Mouse (Mus musculus): ENCODE measurements around the gene Rbm47. TPM values are rescaled to one million over a fixed set of nuclear protein-coding genes. Genes with fewer than 3 reads are reported as not detected.

Gene Rbm47
- polyA plus RNA-seq, 1 experiment from 2014 or later, result 7.3 TPM

DNA sequence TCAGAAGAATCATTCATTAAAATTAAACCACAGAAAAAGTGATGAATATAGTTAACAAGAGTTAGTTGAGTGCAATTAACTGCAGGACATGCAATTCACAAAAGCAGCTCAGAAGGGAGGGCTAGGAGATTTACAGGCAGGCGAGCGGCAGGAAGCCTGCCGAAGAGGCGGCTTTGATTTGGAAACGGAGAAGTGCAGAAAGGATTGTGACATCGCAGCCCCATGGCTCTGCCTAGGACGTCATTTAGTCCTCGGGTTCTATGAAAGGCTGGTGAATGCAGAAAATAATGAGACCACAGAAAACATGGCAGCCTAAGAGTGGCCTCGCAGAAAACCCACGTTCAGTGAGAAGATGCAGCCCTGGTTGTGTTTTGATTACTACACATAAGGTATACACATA, 34.3 kb downstream of the Rbm47 start:
- H3K4me3 ChIP-seq (replicated peaks; ENCODE audit: low read length), result no peak overlapping the region
- H3K36me3 ChIP-seq (replicated peaks; ENCODE audit: control insufficient read depth, insufficient read depth), result no peaks in the 10 kb centered on the region
- 23% methylated on average over 10 of the region's 10 CpGs for WGBS
- H3K4me1 ChIP-seq (replicated peaks; ENCODE audit: control insufficient read depth, insufficient read depth, low read length), result no peaks in the 10 kb centered on the region
- H3K27ac ChIP-seq, result no peak overlapping the region
- no peak overlapping the region for H3K9ac ChIP-seq
- H3K9me3 ChIP-seq (ENCODE audit: control insufficient read depth, low read length), result no peaks in the 10 kb centered on the region
- DNase-seq (ENCODE audit: low spot score), result no peak
- H3K4me2 ChIP-seq (replicated peaks), result no peak overlapping the region
- no peaks in the 10 kb centered on the region for H3K27me3 ChIP-seq (ENCODE audit: control insufficient read depth, insufficient read depth, low read length)
- no peak for ATAC-seq (ENCODE audit: low FRiP score)

DNA sequence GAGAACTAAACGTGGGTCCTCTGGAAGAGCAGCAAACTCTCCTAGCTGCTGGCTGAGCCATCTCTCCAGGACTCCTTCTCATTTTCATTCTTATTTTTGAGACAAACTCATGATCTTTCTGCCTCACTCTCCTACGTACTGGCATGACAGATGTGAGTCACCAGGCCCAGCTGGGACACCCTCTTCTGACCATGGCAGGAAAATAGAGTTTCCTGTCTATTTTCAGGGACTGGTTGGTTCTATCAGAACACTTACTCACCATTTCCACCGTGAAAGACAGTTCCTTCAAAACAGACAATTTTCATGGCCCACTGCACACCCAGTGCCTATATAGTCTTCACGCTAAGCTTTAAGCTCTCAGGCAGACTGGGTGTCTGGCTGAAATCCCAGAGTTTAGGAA, 35.7 kb downstream of the Rbm47 start:
- 49% methylated on average over 4 of the region's 4 CpGs for WGBS

DNA sequence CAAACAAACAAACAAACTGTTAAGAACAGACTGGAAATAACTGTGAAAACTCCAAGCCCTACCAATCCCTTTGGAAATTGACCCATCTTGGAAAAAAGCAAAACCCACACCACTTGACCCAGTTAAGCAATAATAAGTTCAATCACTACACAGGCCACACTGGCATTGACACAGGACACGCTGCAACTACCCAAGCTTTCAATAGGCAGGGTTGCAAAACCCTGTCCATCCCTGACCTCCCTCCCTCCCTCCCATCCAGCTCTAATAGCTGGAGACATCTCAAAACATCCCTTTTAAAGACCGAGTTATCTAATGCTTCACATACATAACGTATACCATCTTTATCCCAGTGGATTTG, 37.1 kb downstream of the Rbm47 start:
- no peaks in the 10 kb centered on the region for H3K4me1 ChIP-seq (replicated peaks; ENCODE audit: control insufficient read depth, insufficient read depth, low read length)
- no peak overlapping the region for H3K4me2 ChIP-seq (replicated peaks)
- 73% methylated on average over 3 of the region's 3 CpGs for WGBS
- no peak overlapping the region for H3K4me3 ChIP-seq (replicated peaks; ENCODE audit: low read length)
- H3K9me3 ChIP-seq (ENCODE audit: control insufficient read depth, low read length), result no peaks in the 10 kb centered on the region
- no peaks in the 10 kb centered on the region for H3K27me3 ChIP-seq (ENCODE audit: control insufficient read depth, insufficient read depth, low read length)
- H3K36me3 ChIP-seq (replicated peaks; ENCODE audit: control insufficient read depth, insufficient read depth), result no peaks in the 10 kb centered on the region
- DNase-seq (ENCODE audit: low spot score) (no peak), ATAC-seq (ENCODE audit: low FRiP score) (no peak)
- no peak overlapping the region for H3K27ac ChIP-seq
- no peak overlapping the region for H3K9ac ChIP-seq

More for the DNA sequence above, 35.7 kb downstream of the Rbm47 start:
- Histone ChIP-seq H3K4me2 (replicated peaks) (no peak overlapping the region), H3K27ac (no peak overlapping the region), H3K9ac (no peak overlapping the region), H3K9me3 (ENCODE audit: control insufficient read depth, low read length) (no peaks in the 10 kb centered on the region), H3K27me3 (ENCODE audit: control insufficient read depth, insufficient read depth, low read length) (no peaks in the 10 kb centered on the region), H3K4me3 (replicated peaks; ENCODE audit: low read length) (no peak overlapping the region), H3K4me1 (replicated peaks; ENCODE audit: control insufficient read depth, insufficient read depth, low read length) (no peaks in the 10 kb centered on the region), H3K36me3 (replicated peaks; ENCODE audit: control insufficient read depth, insufficient read depth) (no peaks in the 10 kb centered on the region)
- ATAC-seq (ENCODE audit: low FRiP score) (no peak), DNase-seq (ENCODE audit: low spot score) (no peak)

DNA sequence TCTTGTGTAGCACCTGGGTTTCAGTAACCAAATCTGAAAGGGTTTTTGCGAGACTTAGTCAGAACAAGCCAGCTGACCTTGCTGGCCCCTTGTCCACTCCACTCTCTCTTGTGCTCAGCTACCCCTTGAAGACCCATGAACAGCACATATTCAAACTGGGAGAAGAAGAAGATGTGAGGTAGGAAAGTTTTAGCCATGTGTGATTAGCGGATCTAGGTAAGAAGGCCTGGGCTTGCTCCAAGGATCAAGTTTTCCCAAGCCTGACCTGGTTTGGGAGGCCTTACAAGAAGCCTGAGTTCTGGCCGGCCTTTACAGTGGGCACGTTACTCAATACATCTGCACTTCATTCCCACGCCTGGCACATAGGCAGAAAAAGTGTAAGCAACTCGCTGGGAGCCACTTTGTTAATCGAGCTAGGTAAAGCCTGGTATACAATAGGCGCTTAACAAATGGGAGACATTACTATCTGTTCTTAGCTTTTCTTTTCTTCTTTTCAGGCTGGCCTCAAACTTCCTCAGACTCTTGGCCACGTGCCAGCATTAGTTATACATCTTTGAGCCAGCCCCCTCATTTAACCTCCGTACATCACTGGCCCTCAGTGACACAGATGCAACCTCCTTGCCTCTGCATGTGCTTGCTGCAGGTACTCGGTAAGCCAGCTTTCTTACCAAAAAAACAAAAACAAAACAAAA, 37.6 kb downstream of the Rbm47 start:
- no peak for ATAC-seq (ENCODE audit: low FRiP score)
- Histone ChIP-seq H3K36me3 (replicated peaks; ENCODE audit: control insufficient read depth, insufficient read depth) (no peaks in the 10 kb centered on the region), H3K4me2 (replicated peaks) (no peak overlapping the region), H3K9me3 (ENCODE audit: control insufficient read depth, low read length) (no peaks in the 10 kb centered on the region), H3K27me3 (ENCODE audit: control insufficient read depth, insufficient read depth, low read length) (no peaks in the 10 kb centered on the region), H3K27ac (no peak overlapping the region), H3K4me1 (replicated peaks; ENCODE audit: control insufficient read depth, insufficient read depth, low read length) (no peaks in the 10 kb centered on the region), H3K4me3 (replicated peaks; ENCODE audit: low read length) (no peak overlapping the region), H3K9ac (no peak overlapping the region)
- WGBS, result 66% methylated on average over 11 of the region's 11 CpGs
- DNase-seq (ENCODE audit: low spot score), result no peak

DNA sequence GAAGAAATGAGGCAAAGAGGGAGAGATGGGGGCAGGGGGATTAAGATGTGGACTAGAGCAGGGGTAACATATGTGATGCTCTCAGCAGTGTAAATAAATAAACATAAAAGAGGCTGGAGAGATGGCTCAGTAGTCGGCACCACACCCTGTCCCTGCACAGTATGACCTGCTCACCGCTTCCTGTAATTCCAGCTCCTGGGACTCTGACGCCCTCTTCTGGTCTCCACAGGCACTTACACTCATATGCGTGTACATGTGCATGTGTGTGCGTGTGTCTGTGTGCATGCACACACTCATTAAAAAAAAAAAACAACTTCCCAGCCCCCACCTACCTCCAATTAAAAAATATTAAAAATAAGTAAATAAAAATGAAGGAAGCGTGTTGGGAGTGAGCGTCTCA, 38.3 kb downstream of the Rbm47 start:
- ATAC-seq (ENCODE audit: low FRiP score), result no peak
- WGBS, result 92% methylated on average over 7 of the region's 7 CpGs

DNA sequence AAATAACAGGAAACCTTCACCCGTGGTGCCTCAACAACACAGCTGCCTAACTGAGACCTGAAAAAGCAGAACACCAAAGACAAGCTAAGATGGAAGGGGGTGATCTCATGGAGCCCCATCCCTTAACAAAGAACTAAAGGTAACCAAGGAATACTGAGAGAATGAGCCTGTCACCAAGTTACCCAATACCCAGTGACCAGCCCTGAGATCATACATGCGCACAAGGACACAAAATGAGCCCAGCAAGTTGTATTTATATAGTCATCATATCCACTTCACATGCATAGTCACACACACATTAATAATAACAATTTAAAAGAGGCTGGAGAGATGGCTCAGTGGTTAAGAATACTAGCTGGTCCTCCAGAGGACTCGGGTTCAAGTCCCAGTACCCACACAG, 44.0 kb downstream of the Rbm47 start:
- 89% methylated on average over 3 of the region's 3 CpGs for WGBS
- ATAC-seq (ENCODE audit: low FRiP score), result no peak
- no peak overlapping the region for H3K27ac ChIP-seq
- no peaks in the 10 kb centered on the region for H3K4me1 ChIP-seq (replicated peaks; ENCODE audit: control insufficient read depth, insufficient read depth, low read length)
- no peaks in the 10 kb centered on the region for H3K36me3 ChIP-seq (replicated peaks; ENCODE audit: control insufficient read depth, insufficient read depth)
- H3K27me3 ChIP-seq (ENCODE audit: control insufficient read depth, insufficient read depth, low read length), result no peaks in the 10 kb centered on the region
- H3K4me3 ChIP-seq (replicated peaks; ENCODE audit: low read length), result no peak overlapping the region
- H3K4me2 ChIP-seq (replicated peaks), result no peak overlapping the region
- DNase-seq (ENCODE audit: low spot score), result no peak
- no peak overlapping the region for H3K9ac ChIP-seq
- no peaks in the 10 kb centered on the region for H3K9me3 ChIP-seq (ENCODE audit: control insufficient read depth, low read length)

More for the DNA sequence above, 38.3 kb downstream of the Rbm47 start:
- H3K27ac ChIP-seq, result no peak overlapping the region
- H3K27me3 ChIP-seq (ENCODE audit: control insufficient read depth, insufficient read depth, low read length), result no peaks in the 10 kb centered on the region
- no peak overlapping the region for H3K4me3 ChIP-seq (replicated peaks; ENCODE audit: low read length)
- no peaks in the 10 kb centered on the region for H3K4me1 ChIP-seq (replicated peaks; ENCODE audit: control insufficient read depth, insufficient read depth, low read length)
- no peaks in the 10 kb centered on the region for H3K36me3 ChIP-seq (replicated peaks; ENCODE audit: control insufficient read depth, insufficient read depth)
- H3K9ac ChIP-seq, result no peak overlapping the region
- no peaks in the 10 kb centered on the region for H3K9me3 ChIP-seq (ENCODE audit: control insufficient read depth, low read length)
- no peak for DNase-seq (ENCODE audit: low spot score)
- no peak overlapping the region for H3K4me2 ChIP-seq (replicated peaks)

DNA sequence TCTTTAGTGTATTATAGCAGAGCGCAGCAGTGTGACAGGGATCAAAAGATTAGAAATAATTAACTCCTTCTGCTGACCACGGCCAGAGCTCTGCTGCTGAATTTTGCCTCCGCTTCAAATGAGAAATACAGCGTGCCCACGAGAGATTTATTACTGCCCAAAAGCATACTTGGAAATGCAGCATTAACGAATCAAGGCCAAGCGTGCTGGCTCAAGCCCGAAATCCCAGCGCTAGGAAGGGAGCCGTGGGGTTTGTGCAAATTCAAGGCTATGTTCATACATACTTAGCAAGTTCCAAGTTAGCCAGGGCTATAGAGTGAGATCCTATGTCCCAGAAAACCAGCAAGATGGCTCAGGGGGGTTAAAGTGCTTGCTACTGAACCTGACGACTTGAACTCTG, 47.5 kb downstream of the Rbm47 start:
- Histone ChIP-seq H3K36me3 (replicated peaks; ENCODE audit: control insufficient read depth, insufficient read depth) (no peaks in the 10 kb centered on the region), H3K9ac (no peak overlapping the region), H3K4me2 (replicated peaks) (no peak overlapping the region), H3K4me1 (replicated peaks; ENCODE audit: control insufficient read depth, insufficient read depth, low read length) (no peaks in the 10 kb centered on the region), H3K4me3 (replicated peaks; ENCODE audit: low read length) (no peak overlapping the region), H3K27me3 (ENCODE audit: control insufficient read depth, insufficient read depth, low read length) (no peaks in the 10 kb centered on the region), H3K27ac (no peak overlapping the region), H3K9me3 (ENCODE audit: control insufficient read depth, low read length) (no peaks in the 10 kb centered on the region)
- 71% methylated on average over 11 of the region's 11 CpGs for WGBS
- DNase-seq (ENCODE audit: low spot score), result no peak
- no peak for ATAC-seq (ENCODE audit: low FRiP score)

DNA sequence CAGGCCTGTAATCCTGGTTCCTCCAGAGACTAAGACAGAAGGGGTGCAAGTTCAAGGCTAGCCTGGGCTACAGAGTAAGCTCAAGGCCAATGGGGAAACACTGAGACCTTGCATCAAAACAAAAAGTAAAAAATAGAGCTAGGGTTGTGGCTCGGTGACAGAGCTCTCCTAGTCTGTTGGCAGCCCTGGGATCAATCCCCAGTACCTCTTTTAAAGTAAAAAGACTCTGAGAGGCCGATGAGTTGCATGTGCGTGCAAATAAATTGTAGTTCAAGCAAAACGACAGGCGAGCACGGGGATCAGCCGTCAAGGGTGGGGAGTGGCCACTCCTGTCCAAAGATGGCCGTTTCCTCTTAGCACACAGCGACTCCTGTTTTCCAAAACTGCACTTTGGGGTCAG, 48.0 kb downstream of the Rbm47 start:
- DNase-seq (ENCODE audit: low spot score) (no peak), ATAC-seq (ENCODE audit: low FRiP score) (no peak)
- Histone ChIP-seq H3K9me3 (ENCODE audit: control insufficient read depth, low read length) (no peaks in the 10 kb centered on the region), H3K4me3 (replicated peaks; ENCODE audit: low read length) (no peak overlapping the region), H3K36me3 (replicated peaks; ENCODE audit: control insufficient read depth, insufficient read depth) (no peaks in the 10 kb centered on the region), H3K9ac (no peak overlapping the region), H3K27ac (no peak overlapping the region), H3K27me3 (ENCODE audit: control insufficient read depth, insufficient read depth, low read length) (no peaks in the 10 kb centered on the region), H3K4me2 (replicated peaks) (no peak overlapping the region), H3K4me1 (replicated peaks; ENCODE audit: control insufficient read depth, insufficient read depth, low read length) (no peaks in the 10 kb centered on the region)
- WGBS, result 81% methylated on average over 9 of the region's 9 CpGs

DNA sequence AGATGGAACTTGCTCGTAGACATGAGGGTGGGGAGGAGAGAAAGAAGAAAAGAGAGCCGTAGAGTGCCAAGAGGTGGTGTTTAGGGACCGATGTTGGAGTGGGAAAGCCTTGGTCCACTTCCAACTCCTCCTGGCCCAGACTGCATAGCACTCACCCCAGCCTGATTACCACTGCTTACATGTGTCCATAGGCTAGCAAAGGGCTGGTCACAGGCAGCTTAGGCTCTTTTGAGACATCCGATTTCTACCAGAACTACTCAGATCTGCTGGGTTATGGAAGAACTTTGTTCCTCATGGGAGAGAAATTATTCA, 48.9 kb downstream of the Rbm47 start:
- H3K4me3 ChIP-seq (replicated peaks; ENCODE audit: low read length), result no peak overlapping the region
- H3K4me1 ChIP-seq (replicated peaks; ENCODE audit: control insufficient read depth, insufficient read depth, low read length), result no peaks in the 10 kb centered on the region
- no peak overlapping the region for H3K4me2 ChIP-seq (replicated peaks)
- H3K27me3 ChIP-seq (ENCODE audit: control insufficient read depth, insufficient read depth, low read length), result no peaks in the 10 kb centered on the region
- 88% methylated on average over 4 of the region's 4 CpGs for WGBS
- DNase-seq (ENCODE audit: low spot score) (no peak), ATAC-seq (ENCODE audit: low FRiP score) (no peak)
- H3K9me3 ChIP-seq (ENCODE audit: control insufficient read depth, low read length), result no peaks in the 10 kb centered on the region
- H3K27ac ChIP-seq, result no peak overlapping the region
- H3K36me3 ChIP-seq (replicated peaks; ENCODE audit: control insufficient read depth, insufficient read depth), result no peaks in the 10 kb centered on the region
- H3K9ac ChIP-seq, result no peak overlapping the region

Data from hindbrain, embryonic 14.5 days (tissue).